Mouse (Mus musculus) forebrain, embryonic 11.5 days (tissue): Measurements from ENCODE around the gene Plekha8. TPM values are rescaled to one million over a fixed set of nuclear protein-coding genes. Genes with fewer than 3 reads are reported as not detected.

Source experiments
- ATAC-seq: fragments of 200-750 bp; cut with Nextera tagmentation; replicated peaks from 2 replicates; pipeline ENCODE4 v1.8.0; 2017; ENCODE audit warnings: moderate TSS enrichment; ENCODE audit not compliant: low FRiP score
- DNase-seq: peaks from one replicate; pipeline ENCODE4 v3.0.0-alpha.2; 2017; ENCODE audit warnings: low spot score
- H3K27ac ChIP-seq: fragments of 300-500 bp; sonication (generic); 2 replicates; pipeline ENCODE4 v1.5.1; 2014; ENCODE audit warnings: low read depth, low read length
- H3K27me3 ChIP-seq: fragments of 300-500 bp; sonication (generic); 2 replicates; pipeline ENCODE4 v1.6.1; 2014; ENCODE audit warnings: mild to moderate bottlenecking, low read length, mixed read lengths; ENCODE audit not compliant: control insufficient read depth, insufficient read depth
- H3K36me3 ChIP-seq: fragments of 300-500 bp; sonication (generic); 2 replicates; pipeline ENCODE4 v1.6.1; 2014; ENCODE audit warnings: mild to moderate bottlenecking, low read length, moderate library complexity, mixed read lengths; ENCODE audit not compliant: control insufficient read depth, insufficient read depth
- H3K4me1 ChIP-seq: fragments of 300-500 bp; sonication (generic); replicated peaks from 2 replicates; pipeline ENCODE4 v1.6.1; 2014; ENCODE audit warnings: low read length, mixed read lengths; ENCODE audit not compliant: control insufficient read depth, insufficient read depth
- H3K4me2 ChIP-seq: fragments of 300-500 bp; sonication (generic); 2 replicates; pipeline ENCODE4 v1.6.1; 2014; ENCODE audit warnings: low read depth, mild to moderate bottlenecking, low read length, moderate library complexity, mixed read lengths; ENCODE audit not compliant: severe bottlenecking
- H3K4me3 ChIP-seq: fragments of 300-500 bp; sonication (generic); 2 replicates; pipeline ENCODE4 v1.5.1; 2014; ENCODE audit warnings: low read depth, low read length
- H3K9ac ChIP-seq: fragments of 300-500 bp; sonication (generic); 2 replicates; pipeline ENCODE4 v1.6.1; 2014; ENCODE audit warnings: low read length
- H3K9me3 ChIP-seq: fragments of 300-500 bp; sonication (generic); 2 replicates; pipeline ENCODE4 v1.6.1; 2016; ENCODE audit warnings: low read length, mixed read lengths; ENCODE audit not compliant: control insufficient read depth
- WGBS: fragments of 180-500 bp; shearing (Covaris S2); extraction: QIAGEN DNeasy Blood & Tissue Kit; methylation state at CpG from one replicate; pipeline ENCODE4 v1.1.7; 2014; 5-methylcytosine and 5-hydroxymethylcytosine counted together
- polyA plus RNA-seq: library from polyadenylated mRNA; unstranded; fragments of >200 nt; fragmentation: Nextera tagmentation; extraction: Ambion mirVana; gene quantifications from 2 replicates; pipeline ENCODE4 v1.2.1, GENCODE M21; 2014

Gene Plekha8
- polyA plus RNA-seq, 1 experiment from 2014 or later: 25.9 TPM

DNA sequence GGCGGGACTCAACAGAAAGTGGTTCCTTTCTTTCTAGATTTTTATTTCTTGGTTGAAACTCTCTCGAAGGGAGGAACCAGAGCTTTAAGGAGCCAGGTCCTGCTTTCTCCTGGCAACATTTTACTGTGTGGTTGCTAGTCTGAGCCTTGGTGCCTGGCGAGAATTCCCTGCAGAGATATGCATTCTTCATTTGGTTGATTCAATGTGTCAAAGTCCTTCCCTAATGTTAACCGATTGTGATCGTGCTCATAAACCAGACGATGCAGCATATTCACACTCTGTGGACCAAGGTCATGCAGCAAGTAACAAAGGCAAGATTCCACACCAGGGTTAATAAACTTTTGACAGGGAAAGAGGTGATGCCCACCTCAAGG, 28.4 kb upstream of the Plekha8 start:
- ATAC-seq (no peak; the same call in 1 of the 2 replicates), DNase-seq (no peak)
- Histone ChIP-seq H3K27ac (peak overlapping the region; percentile 77), H3K4me2 (peak overlapping the region; percentile 71), H3K36me3 (no peaks in the 10 kb centered on the region), H3K27me3 (no peaks in the 10 kb centered on the region), H3K9ac (peak overlapping the region; percentile 87), H3K4me1 (peaks cover 18% of the 10 kb centered on the region), H3K4me3 (peak overlapping the region; percentile 69), H3K9me3 (no peaks in the 10 kb centered on the region)
- 10% methylated on average over 6 of the region's 6 CpGs for WGBS

DNA sequence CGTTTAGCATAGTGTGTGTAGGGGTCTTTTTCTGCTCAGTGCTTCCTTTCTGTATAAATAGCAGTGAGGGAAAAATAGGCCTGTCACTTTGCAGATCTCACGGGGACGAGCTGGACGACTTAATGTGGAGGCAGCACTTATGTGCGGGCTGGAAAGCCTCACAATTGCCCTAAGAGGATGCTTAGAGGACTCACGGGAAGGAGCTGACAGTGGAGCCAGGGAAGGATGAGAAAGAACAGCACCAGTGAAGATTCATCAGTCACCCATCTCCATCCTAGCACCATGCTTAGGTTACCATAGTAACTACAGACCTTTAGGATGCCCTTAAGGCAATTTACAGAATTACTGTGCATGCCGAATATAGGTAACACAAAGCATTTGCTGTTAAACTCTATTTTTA, 25.1 kb upstream of the Plekha8 start:
- ATAC-seq: no peak
- Histone ChIP-seq H3K4me1 (peaks cover 14% of the 10 kb centered on the region), H3K9me3 (no peaks in the 10 kb centered on the region), H3K27me3 (no peaks in the 10 kb centered on the region), H3K4me3 (no peak overlapping the region), H3K4me2 (no peak overlapping the region), H3K36me3 (no peaks in the 10 kb centered on the region), H3K27ac (no peak overlapping the region), H3K9ac (no peak overlapping the region)
- WGBS: 38% methylated on average over 7 of the region's 7 CpGs
- DNase-seq: no peak

DNA sequence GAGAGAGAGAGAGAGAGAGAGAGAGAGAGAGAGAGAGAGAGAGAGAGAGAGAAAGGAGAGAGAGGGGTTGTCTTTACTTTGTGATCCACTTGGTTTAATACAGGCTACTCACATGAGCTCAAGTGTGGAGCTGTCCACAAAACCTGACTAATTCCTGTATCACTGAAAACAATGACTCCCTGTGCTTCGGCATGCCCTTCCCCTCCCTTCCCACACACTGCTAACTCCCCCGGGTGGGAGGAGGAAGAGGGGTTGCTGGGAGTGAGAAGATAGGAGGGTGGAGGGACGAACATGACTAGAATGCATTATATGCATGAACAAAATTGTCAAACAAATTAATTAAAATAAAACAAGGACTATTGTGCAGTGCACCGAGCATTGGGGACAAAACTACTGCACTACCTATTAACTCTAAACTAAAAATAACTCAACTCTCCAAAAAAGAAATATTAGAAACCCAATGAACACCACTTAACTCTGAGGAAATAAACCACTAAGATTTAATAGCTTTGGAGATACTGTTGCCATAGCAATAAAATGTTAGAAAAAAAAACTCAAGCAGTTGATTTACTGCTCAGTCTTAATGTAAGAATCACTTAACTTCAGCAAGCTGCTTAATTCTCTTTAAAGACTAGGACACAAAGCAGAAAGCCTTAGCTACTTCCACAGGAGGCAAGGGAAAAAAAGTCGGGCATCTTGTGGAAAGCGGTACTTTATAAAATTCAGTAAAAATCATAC, 21.5 kb upstream of the Plekha8 start:
- Histone ChIP-seq H3K4me2 (no peak overlapping the region), H3K27ac (no peak overlapping the region; the same call in 1 of the 2 replicates), H3K27me3 (no peaks in the 10 kb centered on the region), H3K9me3 (no peaks in the 10 kb centered on the region), H3K9ac (0 out of 2 replicates have a peak overlapping the region, but pooled peaks have one; percentile 9), H3K4me3 (no peak overlapping the region), H3K36me3 (no peaks in the 10 kb centered on the region), H3K4me1 (peaks cover 10% of the 10 kb centered on the region)
- 27% methylated on average over 6 of the region's 6 CpGs for WGBS
- ATAC-seq (peak; percentile 69; the same call in 1 of the 2 replicates), DNase-seq (no peak)

DNA sequence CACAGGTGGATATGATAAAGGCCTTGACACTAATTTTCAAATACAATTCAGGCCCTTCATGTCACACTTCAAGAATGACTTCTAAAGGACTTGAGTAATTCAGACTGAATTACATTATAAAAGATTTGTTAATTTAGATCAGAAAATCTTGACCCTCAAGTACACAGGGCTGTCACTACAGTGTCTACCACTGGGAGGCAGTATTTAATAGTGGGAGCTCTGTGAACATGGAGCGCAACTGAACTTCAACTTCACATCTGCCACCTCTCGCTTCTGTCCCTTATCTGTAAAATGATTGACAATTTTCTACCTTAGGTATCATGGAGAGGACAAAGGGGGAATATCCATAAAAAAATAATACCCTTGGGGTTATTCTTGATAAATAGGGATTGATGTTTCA, 8.7 kb upstream of the Plekha8 start:
- Histone ChIP-seq H3K27ac (no peak overlapping the region), H3K27me3 (no peaks in the 10 kb centered on the region), H3K9ac (no peak overlapping the region), H3K4me2 (no peak overlapping the region), H3K4me3 (no peak overlapping the region), H3K36me3 (no peaks in the 10 kb centered on the region), H3K4me1 (no peaks in the 10 kb centered on the region), H3K9me3 (no peaks in the 10 kb centered on the region)
- WGBS: 22% methylated on average over 2 of the region's 2 CpGs
- ATAC-seq (no peak), DNase-seq (no peak)

DNA sequence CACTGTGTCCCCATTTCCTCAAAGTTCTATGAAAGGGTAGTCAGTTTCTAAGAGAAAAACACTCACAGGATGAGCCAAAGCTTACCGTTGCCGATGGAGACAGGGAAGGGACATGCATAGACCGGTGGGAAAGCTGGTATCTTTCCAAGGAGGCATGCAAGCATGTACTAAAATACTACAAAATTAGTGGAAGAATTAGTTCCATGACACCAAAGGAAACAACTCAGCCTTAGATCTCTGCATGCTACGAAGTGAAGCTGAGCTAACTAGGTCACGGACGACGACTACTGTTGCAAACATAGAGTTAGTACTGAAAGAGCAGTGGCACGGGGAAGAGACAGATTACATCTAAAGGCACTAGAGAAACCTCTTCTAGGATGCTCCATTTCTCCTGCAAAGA, 8.0 kb upstream of the Plekha8 start:
- WGBS: 86% methylated on average over 8 of the region's 8 CpGs
- ATAC-seq: no peak

DNA sequence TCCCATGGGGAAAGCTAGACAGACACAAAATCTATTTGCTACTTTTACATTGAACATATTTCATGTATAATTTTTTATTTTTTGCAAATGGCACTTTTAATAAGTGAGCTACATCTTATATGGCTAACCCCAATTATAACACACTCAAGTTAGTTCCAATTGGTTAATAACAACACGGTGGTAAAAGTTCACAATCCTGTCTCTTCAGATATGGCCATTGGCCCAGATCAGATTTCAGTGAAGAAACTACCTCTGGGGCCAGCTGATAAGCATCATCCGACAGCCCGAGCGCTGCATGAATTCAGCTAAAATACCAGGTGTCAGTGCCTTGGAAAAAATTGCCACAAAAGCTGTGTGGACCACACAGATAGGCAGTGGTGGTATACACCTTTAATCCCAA, 7.2 kb upstream of the Plekha8 start:
- no peak overlapping the region for H3K4me3 ChIP-seq
- WGBS: 88% methylated on average over 4 of the region's 4 CpGs
- no peak for DNase-seq
- H3K9ac ChIP-seq: no peak overlapping the region
- H3K27ac ChIP-seq: no peak overlapping the region
- ATAC-seq: no peak
- H3K4me2 ChIP-seq: no peak overlapping the region
- H3K4me1 ChIP-seq: peaks cover 6% of the 10 kb centered on the region; the same call in 1 of the 2 replicates
- no peaks in the 10 kb centered on the region for H3K27me3 ChIP-seq
- H3K36me3 ChIP-seq: no peaks in the 10 kb centered on the region
- no peaks in the 10 kb centered on the region for H3K9me3 ChIP-seq

More for the DNA sequence above, 8.0 kb upstream of the Plekha8 start:
- no peak overlapping the region for H3K4me2 ChIP-seq
- H3K9me3 ChIP-seq: no peaks in the 10 kb centered on the region
- peaks cover 5% of the 10 kb centered on the region; the same call in 1 of the 2 replicates for H3K4me1 ChIP-seq
- no peak overlapping the region for H3K27ac ChIP-seq
- no peak overlapping the region for H3K4me3 ChIP-seq
- H3K9ac ChIP-seq: no peak overlapping the region
- H3K36me3 ChIP-seq: no peaks in the 10 kb centered on the region
- no peaks in the 10 kb centered on the region for H3K27me3 ChIP-seq
- no peak for DNase-seq

DNA sequence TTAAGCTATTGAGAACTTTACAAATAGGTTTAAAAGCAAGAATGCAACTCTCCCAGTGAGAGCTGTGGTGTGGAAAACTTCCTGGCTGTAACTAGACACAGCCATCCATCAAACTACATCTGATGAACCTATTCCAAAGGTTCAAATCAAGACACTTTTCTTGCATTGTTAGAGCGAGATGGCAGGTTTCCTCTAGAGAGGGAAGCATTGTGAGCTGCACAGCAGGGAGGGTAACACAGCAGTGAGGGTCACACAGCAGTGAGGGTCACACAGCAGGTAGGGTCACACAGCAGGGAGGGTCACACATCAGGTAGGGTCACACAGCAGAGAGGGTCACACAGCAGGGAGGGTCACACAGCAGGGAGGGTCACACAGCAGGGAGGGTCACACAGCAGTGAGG, 6.7 kb upstream of the Plekha8 start:
- Histone ChIP-seq H3K27ac (no peak overlapping the region), H3K9me3 (no peaks in the 10 kb centered on the region), H3K36me3 (no peaks in the 10 kb centered on the region), H3K4me1 (peaks cover 7% of the 10 kb centered on the region; the same call in 1 of the 2 replicates), H3K9ac (no peak overlapping the region), H3K4me2 (no peak overlapping the region), H3K4me3 (no peak overlapping the region), H3K27me3 (no peaks in the 10 kb centered on the region)
- DNase-seq: no peak
- ATAC-seq: no peak
- WGBS: 36% methylated on average over 1 of the region's 1 CpGs

DNA sequence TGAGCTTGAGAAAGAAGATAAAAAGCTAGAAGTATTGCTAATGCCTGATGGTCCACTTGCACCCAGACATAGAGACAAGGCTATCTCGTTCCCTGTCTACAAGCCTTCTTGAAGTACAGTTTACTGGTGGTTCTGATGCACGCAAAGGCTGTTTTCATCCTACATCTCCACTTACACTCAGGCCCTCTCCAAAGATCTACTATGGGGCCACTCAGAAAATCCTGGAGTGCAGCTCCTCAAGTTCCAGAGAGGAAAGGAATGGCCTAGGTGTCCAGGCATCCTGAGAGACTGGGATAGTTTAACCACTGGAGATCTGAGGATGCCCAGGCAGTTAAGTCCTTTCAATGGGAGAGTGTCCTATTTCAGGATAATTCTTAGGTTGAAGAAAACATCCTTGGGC, 4.2 kb upstream of the Plekha8 start:
- no peak overlapping the region for H3K9ac ChIP-seq
- no peak overlapping the region for H3K4me2 ChIP-seq
- 82% methylated on average over 2 of the region's 2 CpGs for WGBS
- H3K4me3 ChIP-seq: no peak overlapping the region
- no peaks in the 10 kb centered on the region for H3K36me3 ChIP-seq
- H3K9me3 ChIP-seq: no peaks in the 10 kb centered on the region
- H3K27me3 ChIP-seq: no peaks in the 10 kb centered on the region
- H3K27ac ChIP-seq: no peak overlapping the region
- DNase-seq: no peak
- ATAC-seq: no peak
- peaks cover 7% of the 10 kb centered on the region; the same call in 1 of the 2 replicates for H3K4me1 ChIP-seq

DNA sequence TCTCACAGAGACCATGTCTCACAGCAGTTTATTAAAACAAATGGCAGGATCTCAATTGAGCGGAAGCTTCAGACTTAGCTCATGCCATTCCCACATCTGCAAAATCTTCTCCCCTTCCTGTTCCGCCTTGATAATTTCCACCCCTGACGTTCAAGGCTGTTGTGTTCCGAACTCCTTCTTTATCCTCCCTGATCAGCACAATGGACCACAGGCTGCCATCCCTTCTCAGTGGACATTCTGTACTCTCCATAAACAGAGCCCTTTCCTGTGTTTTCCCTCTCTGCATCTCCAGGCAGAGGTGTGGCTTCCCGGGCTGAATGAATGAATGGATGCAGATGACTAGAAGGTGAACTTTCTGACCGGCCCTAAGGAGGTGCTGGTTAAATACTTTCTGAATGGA, 3.1 kb upstream of the Plekha8 start:
- peak overlapping the region; percentile 41; the same call in 1 of the 2 replicates for H3K4me2 ChIP-seq
- H3K9me3 ChIP-seq: no peaks in the 10 kb centered on the region
- no peak overlapping the region for H3K27ac ChIP-seq
- no peak overlapping the region for H3K9ac ChIP-seq
- WGBS: 54% methylated on average over 6 of the region's 6 CpGs
- H3K36me3 ChIP-seq: no peaks in the 10 kb centered on the region
- ATAC-seq (no peak), DNase-seq (no peak)
- H3K4me3 ChIP-seq: no peak overlapping the region; the same call in 1 of the 2 replicates
- H3K27me3 ChIP-seq: no peaks in the 10 kb centered on the region
- peaks cover 7% of the 10 kb centered on the region; the same call in 1 of the 2 replicates for H3K4me1 ChIP-seq
